Mouse (Mus musculus): ENCODE data around the gene Ugt1a7c.

GRCm38 (mm10) chr1:88258361-88258760 is 163.5 kb downstream of the Ugt1a7c start:
- TF ChIP-seq CTCF (IDR thresholded peaks at IDR 0.05; ENCODE audit: borderline replicate concordance, control insufficient read depth, extremely low read depth, insufficient read depth, low read length, poor library complexity) (no peak), POLR2A (IDR thresholded peaks at IDR 0.05; ENCODE audit: control insufficient read depth, extremely low read depth, insufficient read depth, low read length, poor library complexity) (no peak)

Measured in thymus, adult 2 months (tissue).